Mouse (Mus musculus): ENCODE results near the gene Eef1akmt1. TPM values are rescaled to one million over a fixed set of nuclear protein-coding genes. Genes with fewer than 3 reads are reported as not detected.

The Eef1akmt1 gene
- 87.3 and 89.3 TPM in 2 replicates for polyA plus RNA-seq (2015; fragmentation: Nextera tagmentation; extraction: Ambion mirVana)

GRCm38 (mm10) chr14:57571155-57572133 is at the start of gene Eef1akmt1:
Gene Eef1akmt1 (minus strand): TSS chr14:57571612.
- H3K9me3 ChIP-seq (replicated peaks; ENCODE audit: control insufficient read depth, low read length, poor library complexity, severe bottlenecking) = no peaks in the 10 kb centered on the region; the same call in 1 of the 2 replicates
- ATAC-seq = peak; percentile 100
- peak within 1 kb of the TSS; percentile 81 for H3K9ac ChIP-seq (ENCODE audit: low read depth, low read length)
- no peaks in the 10 kb centered on the region for H3K27me3 ChIP-seq (ENCODE audit: control insufficient read depth, insufficient read depth, low read depth, low read length)
- peak within 1 kb of the TSS; percentile 76 for H3K4me3 ChIP-seq (ENCODE audit: low read depth, low read length)
- peak within 1 kb of the TSS; percentile 76 for H3K4me2 ChIP-seq (ENCODE audit: low read length)
- H3K36me3 ChIP-seq (ENCODE audit: control insufficient read depth, insufficient read depth, low read length) = no peaks in the 10 kb centered on the region
- H3K4me1 ChIP-seq (ENCODE audit: control insufficient read depth, insufficient read depth, low read length) = peaks cover 6% of the 10 kb centered on the region
- H3K27ac ChIP-seq (ENCODE audit: low read length) = peak within 1 kb of the TSS; percentile 78
- 9% methylated on average over 35 of the region's 35 CpGs for WGBS

GRCm38 (mm10) chr14:57620598-57621236 is 49.3 kb upstream of the Eef1akmt1 start:
- Histone ChIP-seq H3K4me1 (ENCODE audit: control insufficient read depth, insufficient read depth, low read length) (peaks cover 2% of the 10 kb centered on the region; the same call in 1 of the 2 replicates), H3K27ac (ENCODE audit: low read length) (no peak overlapping the region), H3K36me3 (ENCODE audit: control insufficient read depth, insufficient read depth, low read length) (peaks cover 3% of the 10 kb centered on the region; the same call in 1 of the 2 replicates), H3K27me3 (ENCODE audit: control insufficient read depth, insufficient read depth, low read depth, low read length) (no peaks in the 10 kb centered on the region), H3K9me3 (replicated peaks; ENCODE audit: control insufficient read depth, low read length, poor library complexity, severe bottlenecking) (no peaks in the 10 kb centered on the region), H3K4me3 (ENCODE audit: low read depth, low read length) (no peak overlapping the region), H3K4me2 (ENCODE audit: low read length) (no peak overlapping the region), H3K9ac (ENCODE audit: low read depth, low read length) (no peak overlapping the region)
- 44% methylated on average over 4 of the region's 4 CpGs for WGBS
- no peak for ATAC-seq

GRCm38 (mm10) chr14:57619487-57619886 is 48.1 kb upstream of the Eef1akmt1 start:
- 48% methylated on average over 2 of the region's 2 CpGs for WGBS
- no peak overlapping the region for H3K27ac ChIP-seq (ENCODE audit: low read length)
- H3K27me3 ChIP-seq (ENCODE audit: control insufficient read depth, insufficient read depth, low read depth, low read length) = no peaks in the 10 kb centered on the region
- peaks cover 2% of the 10 kb centered on the region; the same call in 1 of the 2 replicates for H3K4me1 ChIP-seq (ENCODE audit: control insufficient read depth, insufficient read depth, low read length)
- H3K36me3 ChIP-seq (ENCODE audit: control insufficient read depth, insufficient read depth, low read length) = no peaks in the 10 kb centered on the region
- no peak overlapping the region for H3K4me2 ChIP-seq (ENCODE audit: low read length)
- no peaks in the 10 kb centered on the region for H3K9me3 ChIP-seq (replicated peaks; ENCODE audit: control insufficient read depth, low read length, poor library complexity, severe bottlenecking)
- no peak overlapping the region for H3K9ac ChIP-seq (ENCODE audit: low read depth, low read length)
- no peak for ATAC-seq
- no peak overlapping the region for H3K4me3 ChIP-seq (ENCODE audit: low read depth, low read length)

- WGBS = 98% methylated on average over 1 of the region's 1 CpGs
- Histone ChIP-seq H3K36me3 (ENCODE audit: control insufficient read depth, insufficient read depth, low read length) (no peaks in the 10 kb centered on the region), H3K27ac (ENCODE audit: low read length) (no peak overlapping the region), H3K9me3 (replicated peaks; ENCODE audit: control insufficient read depth, low read length, poor library complexity, severe bottlenecking) (no peaks in the 10 kb centered on the region), H3K9ac (ENCODE audit: low read depth, low read length) (no peak overlapping the region), H3K4me3 (ENCODE audit: low read depth, low read length) (no peak overlapping the region), H3K4me2 (ENCODE audit: low read length) (no peak overlapping the region), H3K27me3 (ENCODE audit: control insufficient read depth, insufficient read depth, low read depth, low read length) (no peaks in the 10 kb centered on the region), H3K4me1 (ENCODE audit: control insufficient read depth, insufficient read depth, low read length) (peaks cover 2% of the 10 kb centered on the region; the same call in 1 of the 2 replicates)
- no peak for ATAC-seq
These were observed 46.3 kb upstream of the Eef1akmt1 start for GRCm38 (mm10) chr14:57617675-57618074.

GRCm38 (mm10) chr14:57616339-57616965 is 45.0 kb upstream of the Eef1akmt1 start:
- 81% methylated on average over 6 of the region's 6 CpGs for WGBS
- Histone ChIP-seq H3K27me3 (ENCODE audit: control insufficient read depth, insufficient read depth, low read depth, low read length) (no peaks in the 10 kb centered on the region), H3K4me1 (ENCODE audit: control insufficient read depth, insufficient read depth, low read length) (peaks cover 2% of the 10 kb centered on the region; the same call in 1 of the 2 replicates), H3K9ac (ENCODE audit: low read depth, low read length) (no peak overlapping the region), H3K4me2 (ENCODE audit: low read length) (no peak overlapping the region), H3K27ac (ENCODE audit: low read length) (no peak overlapping the region), H3K4me3 (ENCODE audit: low read depth, low read length) (no peak overlapping the region), H3K9me3 (replicated peaks; ENCODE audit: control insufficient read depth, low read length, poor library complexity, severe bottlenecking) (no peaks in the 10 kb centered on the region), H3K36me3 (ENCODE audit: control insufficient read depth, insufficient read depth, low read length) (no peaks in the 10 kb centered on the region)
- ATAC-seq = no peak

GRCm38 (mm10) chr14:57615828-57616227 is 44.4 kb upstream of the Eef1akmt1 start:
- Histone ChIP-seq H3K9me3 (replicated peaks; ENCODE audit: control insufficient read depth, low read length, poor library complexity, severe bottlenecking) (no peaks in the 10 kb centered on the region), H3K27me3 (ENCODE audit: control insufficient read depth, insufficient read depth, low read depth, low read length) (no peaks in the 10 kb centered on the region), H3K9ac (ENCODE audit: low read depth, low read length) (no peak overlapping the region), H3K36me3 (ENCODE audit: control insufficient read depth, insufficient read depth, low read length) (no peaks in the 10 kb centered on the region), H3K27ac (ENCODE audit: low read length) (no peak overlapping the region), H3K4me3 (ENCODE audit: low read depth, low read length) (no peak overlapping the region), H3K4me2 (ENCODE audit: low read length) (no peak overlapping the region), H3K4me1 (ENCODE audit: control insufficient read depth, insufficient read depth, low read length) (peaks cover 2% of the 10 kb centered on the region; the same call in 1 of the 2 replicates)
- 78% methylated on average over 6 of the region's 6 CpGs for WGBS
- no peak for ATAC-seq

- Histone ChIP-seq H3K27me3 (ENCODE audit: control insufficient read depth, insufficient read depth, low read depth, low read length) (no peaks in the 10 kb centered on the region), H3K9ac (ENCODE audit: low read depth, low read length) (no peak overlapping the region), H3K27ac (ENCODE audit: low read length) (no peak overlapping the region), H3K36me3 (ENCODE audit: control insufficient read depth, insufficient read depth, low read length) (no peaks in the 10 kb centered on the region), H3K4me2 (ENCODE audit: low read length) (no peak overlapping the region), H3K4me3 (ENCODE audit: low read depth, low read length) (no peak overlapping the region), H3K9me3 (replicated peaks; ENCODE audit: control insufficient read depth, low read length, poor library complexity, severe bottlenecking) (no peaks in the 10 kb centered on the region), H3K4me1 (ENCODE audit: control insufficient read depth, insufficient read depth, low read length) (no peaks in the 10 kb centered on the region)
- ATAC-seq = no peak
- 66% methylated on average over 2 of the region's 2 CpGs for WGBS
These were observed 39.6 kb upstream of the Eef1akmt1 start for GRCm38 (mm10) chr14:57611034-57611433.

- Histone ChIP-seq H3K36me3 (ENCODE audit: control insufficient read depth, insufficient read depth, low read length) (no peaks in the 10 kb centered on the region), H3K4me1 (ENCODE audit: control insufficient read depth, insufficient read depth, low read length) (no peaks in the 10 kb centered on the region), H3K27me3 (ENCODE audit: control insufficient read depth, insufficient read depth, low read depth, low read length) (no peaks in the 10 kb centered on the region), H3K9ac (ENCODE audit: low read depth, low read length) (no peak overlapping the region), H3K9me3 (replicated peaks; ENCODE audit: control insufficient read depth, low read length, poor library complexity, severe bottlenecking) (no peaks in the 10 kb centered on the region), H3K4me2 (ENCODE audit: low read length) (no peak overlapping the region), H3K27ac (ENCODE audit: low read length) (no peak overlapping the region), H3K4me3 (ENCODE audit: low read depth, low read length) (no peak overlapping the region)
- no peak for ATAC-seq
- 77% methylated on average over 4 of the region's 4 CpGs for WGBS
These were observed 38.5 kb upstream of the Eef1akmt1 start for GRCm38 (mm10) chr14:57609816-57610329.

All from midbrain, embryonic 16.5 days (tissue).